Mouse (Mus musculus): ENCODE measurements around the gene Eme2. TPM values are rescaled to one million over a fixed set of nuclear protein-coding genes. Genes with fewer than 3 reads are reported as not detected.

The Eme2 gene
- total RNA-seq, 1 experiment from 2014 or later, result 36.7 TPM

Other genes with a start within 250 kb of the Eme2 start
- gene Slc9a3r2, start 244.8 kb downstream of the Eme2 start, total RNA-seq (2021), result 90.2 and 99.1 TPM in 2 replicates
- not detected in 2 replicates for gene Npw, start 236.6 kb downstream of the Eme2 start, total RNA-seq (2021)
- 44.5 and 47.4 TPM in 2 replicates for gene Zfp598, start 225.4 kb downstream of the Eme2 start, total RNA-seq (2021)
- 1.8 and 5.7 TPM in 2 replicates for gene Syngr3, start 205.1 kb downstream of the Eme2 start, total RNA-seq (2021)
- 36.0 and 39.3 TPM in 2 replicates for gene Gfer, start 198.9 kb downstream of the Eme2 start, total RNA-seq (2021)
- 3.6 and 5.7 TPM in 2 replicates for gene Noxo1, start 198.9 kb downstream of the Eme2 start, total RNA-seq (2021)
- gene Tbl3, start 187.4 kb downstream of the Eme2 start, total RNA-seq (2021), result 35.8 and 41.2 TPM in 2 replicates
- not detected in 2 replicates for gene Rnf151, start 177.0 kb downstream of the Eme2 start, total RNA-seq (2021)
- gene Rps2, start 177.0 kb downstream of the Eme2 start, total RNA-seq (2021), result 702 and 762 TPM in 2 replicates
- 418 and 458 TPM in 2 replicates for gene Ndufb10, start 170.6 kb downstream of the Eme2 start, total RNA-seq (2021)
- gene Rpl3l, start 167.3 kb downstream of the Eme2 start, total RNA-seq (2021), result 0.53 TPM in 1 of 2 replicates, not detected in the other
- 73.2 and 98.3 TPM in 2 replicates for gene Msrb1, start 158.4 kb downstream of the Eme2 start, total RNA-seq (2021)
- 2.0 and 2.4 TPM in 2 replicates for gene Hs3st6, start 142.1 kb downstream of the Eme2 start, total RNA-seq (2021)
- 0.67 and 0.71 TPM in 2 replicates for gene Meiob, start 90.8 kb downstream of the Eme2 start, total RNA-seq (2021)
- 122 and 150 TPM in 2 replicates for gene Hagh, start 54.9 kb downstream of the Eme2 start, total RNA-seq (2021)
- 40.6 and 43.0 TPM in 2 replicates for gene Fahd1, start 44.7 kb downstream of the Eme2 start, total RNA-seq (2021)
- gene Igfals, start 29.1 kb downstream of the Eme2 start, total RNA-seq (2021), result 1.2 and 12.2 TPM in 2 replicates
- gene Nubp2, start 8.7 kb downstream of the Eme2 start, total RNA-seq (2021), result 39.5 and 48.8 TPM in 2 replicates
- 30.2 and 34.6 TPM in 2 replicates for gene Spsb3, start 8.4 kb downstream of the Eme2 start, total RNA-seq (2021)
- 133 and 145 TPM in 2 replicates for gene Mrps34, start within 50 bp of the Eme2 start, total RNA-seq (2021)
- gene Nme3, start 1.4 kb upstream of the Eme2 start, total RNA-seq (2021), result 46.1 and 47.4 TPM in 2 replicates
- 84.3 and 111 TPM in 2 replicates for gene Mapk8ip3, start 41.9 kb upstream of the Eme2 start, total RNA-seq (2021)
- gene Jpt2, start 65.6 kb upstream of the Eme2 start, total RNA-seq (2021), result 33.9 and 45.2 TPM in 2 replicates
- gene Cramp1l, start 120.7 kb upstream of the Eme2 start, total RNA-seq (2021), result 23.3 and 26.7 TPM in 2 replicates
- 30.0 and 43.7 TPM in 2 replicates for gene Ift140, start 121.0 kb upstream of the Eme2 start, total RNA-seq (2021)
- 30.1 and 30.2 TPM in 2 replicates for gene Tmem204, start 188.5 kb upstream of the Eme2 start, total RNA-seq (2021)
- gene Telo2, start 220.9 kb upstream of the Eme2 start, total RNA-seq (2021), result 19.9 and 27.3 TPM in 2 replicates
- gene Ptx4, start 225.7 kb upstream of the Eme2 start, total RNA-seq (2021), result not detected in 2 replicates
- 33.3 and 35.2 TPM in 2 replicates for gene Clcn7, start 238.3 kb upstream of the Eme2 start, total RNA-seq (2021)

Data from adrenal gland, postnatal 14 days (tissue).